Mouse (Mus musculus): ENCODE results near the gene Cblb.

DNA sequence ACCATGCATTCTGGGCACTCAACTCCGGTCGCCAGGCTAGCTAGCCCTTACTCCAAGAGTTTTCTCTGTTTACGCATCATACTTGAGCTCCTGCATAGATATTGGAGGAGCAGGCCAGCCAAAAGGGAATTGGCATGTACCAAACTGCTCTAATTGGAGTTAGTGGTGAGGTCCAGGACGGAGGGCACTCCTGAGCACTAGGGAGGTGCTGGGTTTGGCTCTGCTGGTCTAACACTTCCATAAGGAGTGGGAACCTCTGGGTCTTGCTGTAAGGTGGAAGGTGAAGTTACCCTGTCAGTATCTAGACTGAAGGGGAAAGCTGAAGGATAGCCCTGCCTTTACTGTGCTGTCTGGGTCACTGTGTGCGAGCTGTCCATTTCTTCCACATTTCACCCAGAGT, 39.1 kb downstream of the Cblb start:
- no peak for TF ChIP-seq CEBPB (IDR thresholded peaks at IDR 0.05; ENCODE audit: low read depth)
- no peak for TF ChIP-seq MAX (IDR thresholded peaks at IDR 0.05)
- no peak for TF ChIP-seq CTCF (IDR thresholded peaks at IDR 0.05; ENCODE audit: control insufficient read depth, insufficient read depth, insufficient read length)
- no peak for TF ChIP-seq MYOD1 (IDR thresholded peaks at IDR 0.05; ENCODE audit: control insufficient read depth, insufficient read length, low read depth)
- no peak for TF ChIP-seq MYOG (IDR thresholded peaks at IDR 0.05; ENCODE audit: control insufficient read depth, extremely low read depth, insufficient read length)
